Mouse (Mus musculus): ENCODE data around the gene Cttn. TPM values are rescaled to one million over a fixed set of nuclear protein-coding genes. Genes with fewer than 3 reads are reported as not detected.

The Cttn gene
- polyA plus RNA-seq, 1 experiment from 2014 or later, result 385 TPM

GRCm38 (mm10) chr7:144479569-144479968 is 8.8 kb upstream of the Cttn start:
- no peak for TF ChIP-seq CTCF (IDR thresholded peaks at IDR 0.05)
- in situ Hi-C loops (cut with MboI; ENCODE audit: low pct_unique_long_range_greater_than_20kb), result no loop called here
- ATAC-seq (no peak), DNase-seq (ENCODE audit: low read depth, low spot score) (no peak)
- POLR2A ChIA-PET, result no interaction called here
- H3K27me3 ChIP-seq, result no peaks in the 10 kb centered on the region
- CTCF ChIA-PET, result no interaction called here

GRCm38 (mm10) chr7:144475741-144476140 is 4.9 kb upstream of the Cttn start:
- POLR2A ChIA-PET, result interaction anchor here (0.7 kb wide), 1 partner anchor 105 kb away, joined by 3 read pairs; no protein-coding TSS in a partner anchor
- in situ Hi-C loops (cut with MboI; ENCODE audit: low pct_unique_long_range_greater_than_20kb), result no loop called here
- CTCF ChIA-PET, result interaction anchor here (1.3 to 1.6 kb wide), 2 partner anchors 17 to 105 kb away, joined by 3 to 4 read pairs; no protein-coding TSS in a partner anchor

GRCm38 (mm10) chr7:144473486-144473885 is 2.7 kb upstream of the Cttn start:
- ChIA-PET CTCF (no interaction called here), POLR2A (interaction anchor here (1.2 kb wide), 1 partner anchor 108 kb away, joined by 5 read pairs; the partner anchor contains the start of gene Fadd)
- in situ Hi-C loops (cut with MboI; ENCODE audit: low pct_unique_long_range_greater_than_20kb), result loop anchor here (5.0 kb wide), 1 partner anchor 109 kb away; the partner anchor contains the start of gene Fadd
- H3K27me3 ChIP-seq, result no peaks in the 10 kb centered on the region
- no peak for TF ChIP-seq CTCF (IDR thresholded peaks at IDR 0.05)
- DNase-seq (ENCODE audit: low read depth, low spot score) (no peak), ATAC-seq (no peak)

More at GRCm38 (mm10) chr7:144475741-144476140, 4.9 kb upstream of the Cttn start:
- DNase-seq (ENCODE audit: low read depth, low spot score) (peak; percentile 71), ATAC-seq (peak; percentile 40)
- TF ChIP-seq CTCF (IDR thresholded peaks at IDR 0.05), result no peak
- H3K27me3 ChIP-seq, result no peaks in the 10 kb centered on the region

- ChIA-PET CTCF (interaction anchor here (1.4 kb wide), 1 partner anchor 10 kb away, joined by 3 read pairs; no protein-coding TSS in a partner anchor), POLR2A (interaction anchor here (0.9 kb wide), 1 partner anchor 10 kb away, joined by 3 read pairs; no protein-coding TSS in a partner anchor)
- no peak for TF ChIP-seq CTCF (IDR thresholded peaks at IDR 0.05)
- H3K27me3 ChIP-seq, result no peaks in the 10 kb centered on the region
- no peak for ATAC-seq
- in situ Hi-C loops (cut with MboI; ENCODE audit: low pct_unique_long_range_greater_than_20kb), result loop anchor here (5.0 kb wide), 1 partner anchor 111 kb away; the partner anchor contains the start of gene Fadd
- DNase-seq (ENCODE audit: low read depth, low spot score), result no peak
These were observed 294 bp upstream of the Cttn start for GRCm38 (mm10) chr7:144471103-144471502.

- no peaks in the 10 kb centered on the region for H3K27me3 ChIP-seq
- ATAC-seq (no peak), DNase-seq (ENCODE audit: low read depth, low spot score) (no peak)
- POLR2A ChIA-PET, result interaction anchor here (0.7 to 0.9 kb wide), 2 partner anchors 9 to 112 kb away, joined by 3 read pairs; partner anchors contain the start of gene Fadd
- no peak for TF ChIP-seq CTCF (IDR thresholded peaks at IDR 0.05)
- in situ Hi-C loops (cut with MboI; ENCODE audit: low pct_unique_long_range_greater_than_20kb), result loop anchor here (5.0 kb wide), 1 partner anchor 112 kb away; the partner anchor contains the start of gene Fadd
- CTCF ChIA-PET, result interaction anchor here (1.3 kb wide), 2 partner anchors 112 to 113 kb away, joined by 3 read pairs; partner anchors contain the start of gene Fadd
These were observed 783 bp downstream of the Cttn start for GRCm38 (mm10) chr7:144469908-144470544.

DNA sequence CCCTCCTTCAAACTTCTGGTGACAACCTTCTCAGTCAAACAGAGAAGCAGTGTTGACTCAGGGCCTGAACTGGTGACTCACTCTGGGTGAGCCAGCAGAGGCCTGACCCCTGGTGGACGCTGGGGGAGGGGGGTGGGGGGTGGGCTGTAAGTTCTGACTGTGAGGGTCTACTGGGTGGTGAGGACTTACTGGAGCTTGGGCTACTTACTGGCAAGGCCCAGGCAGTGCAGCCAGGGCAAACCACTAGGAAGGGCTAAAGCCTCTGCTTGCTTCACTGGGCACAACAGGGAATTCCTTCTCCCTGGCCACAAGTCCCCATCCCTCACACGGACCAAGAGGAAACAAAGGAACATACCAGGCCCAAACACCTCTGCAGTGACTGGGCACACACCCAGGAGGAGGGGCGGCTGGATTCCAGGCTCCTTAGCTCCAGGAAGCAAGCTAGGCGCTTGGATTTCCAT is 1.6 kb downstream of the Cttn start:
- TF ChIP-seq CTCF (IDR thresholded peaks at IDR 0.05), result no peak
- peak; percentile 87 for ATAC-seq
- DNase-seq (ENCODE audit: low read depth, low spot score), result peak; percentile 81
- in situ Hi-C loops (cut with MboI; ENCODE audit: low pct_unique_long_range_greater_than_20kb), result no loop called here
- CTCF ChIA-PET, result interaction anchor here (1.3 to 2.5 kb wide), 3 partner anchors 14 to 114 kb away, joined by 3 to 11 read pairs (median 3); partner anchors contain the start of gene Fadd
- POLR2A ChIA-PET, result interaction anchor here (0.6 to 0.8 kb wide), 4 partner anchors 13 to 113 kb away, joined by 3 read pairs; partner anchors contain the start of gene Fadd
- no peaks in the 10 kb centered on the region for H3K27me3 ChIP-seq

GRCm38 (mm10) chr7:144468741-144469140 is 2.1 kb downstream of the Cttn start:
- in situ Hi-C loops (cut with MboI; ENCODE audit: low pct_unique_long_range_greater_than_20kb), result no loop called here
- ChIA-PET POLR2A (interaction anchor here (0.6 to 1.1 kb wide), 4 partner anchors 13 to 110 kb away, joined by 3 read pairs; no protein-coding TSS in a partner anchor), CTCF (interaction anchor here (1.3 to 2.5 kb wide), 3 partner anchors 13 to 114 kb away, joined by 3 to 11 read pairs (median 3); partner anchors contain the start of gene Fadd)
- no peak for DNase-seq (ENCODE audit: low read depth, low spot score)
- H3K27me3 ChIP-seq, result no peaks in the 10 kb centered on the region
- TF ChIP-seq CTCF (IDR thresholded peaks at IDR 0.05), result no peak
- ATAC-seq, result no peak

- POLR2A ChIA-PET, result no interaction called here
- no peaks in the 10 kb centered on the region for H3K27me3 ChIP-seq
- CTCF ChIA-PET, result interaction anchor here (1.5 kb wide), 1 partner anchor 9 kb away, joined by 3 read pairs; no protein-coding TSS in a partner anchor
- DNase-seq (ENCODE audit: low read depth, low spot score) (no peak), ATAC-seq (no peak)
- TF ChIP-seq CTCF (IDR thresholded peaks at IDR 0.05), result no peak
- in situ Hi-C loops (cut with MboI; ENCODE audit: low pct_unique_long_range_greater_than_20kb), result no loop called here
These were observed 8.2 kb downstream of the Cttn start for GRCm38 (mm10) chr7:144462577-144462976.

- ChIA-PET CTCF (interaction anchor here (1.5 kb wide), 1 partner anchor 8 kb away, joined by 3 read pairs; no protein-coding TSS in a partner anchor), POLR2A (interaction anchor here (0.9 kb wide), 1 partner anchor 9 kb away, joined by 3 read pairs; the partner anchor contains the start of gene Cttn)
- ATAC-seq, result no peak
- no peak for TF ChIP-seq CTCF (IDR thresholded peaks at IDR 0.05)
- in situ Hi-C loops (cut with MboI; ENCODE audit: low pct_unique_long_range_greater_than_20kb), result no loop called here
- no peaks in the 10 kb centered on the region for H3K27me3 ChIP-seq
- no peak for DNase-seq (ENCODE audit: low read depth, low spot score)
These were observed 9.4 kb downstream of the Cttn start for GRCm38 (mm10) chr7:144461246-144461902.

DNA sequence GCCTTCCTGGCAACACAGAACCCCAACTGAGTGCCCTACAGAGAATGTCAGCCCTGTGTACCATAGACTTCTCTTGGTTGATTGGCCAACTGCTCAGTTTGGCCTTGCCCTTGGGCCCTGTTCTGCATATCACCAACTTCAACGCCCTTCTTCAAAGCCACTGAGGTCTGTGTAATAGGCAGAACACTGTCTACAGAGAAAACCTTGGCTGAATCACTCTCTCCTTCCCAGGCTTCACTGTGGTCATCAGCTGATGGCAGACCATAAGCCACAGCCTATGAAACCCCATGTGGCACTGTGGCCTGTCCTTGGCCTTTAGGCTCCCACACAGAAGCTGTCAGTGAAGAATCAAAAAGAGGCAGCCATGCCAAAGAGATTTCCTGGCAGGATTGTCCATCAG is 11.9 kb downstream of the Cttn start:
- ATAC-seq (no peak), DNase-seq (ENCODE audit: low read depth, low spot score) (no peak)
- CTCF ChIA-PET, result no interaction called here
- H3K27me3 ChIP-seq, result no peaks in the 10 kb centered on the region
- POLR2A ChIA-PET, result interaction anchor here (0.7 to 1.3 kb wide), 2 partner anchors 9 to 359 kb away, joined by 3 to 4 read pairs; no protein-coding TSS in a partner anchor
- in situ Hi-C loops (cut with MboI; ENCODE audit: low pct_unique_long_range_greater_than_20kb), result no loop called here
- no peak for TF ChIP-seq CTCF (IDR thresholded peaks at IDR 0.05)

All from Patski (cell line).